Mouse (Mus musculus) lung, postnatal 10 days (tissue): ENCODE measurements around the gene Atp6v1g2.
"Not testable (repeated sequence)": the region's sequence is repeated elsewhere in the genome, so short reads cannot be mapped to it uniquely, and the experiment has no call there.

ENCODE experiments used
- DNase-seq: peaks from one replicate; pipeline ENCODE4 v3.0.0; 2021

Gene Atp6v1g2

DNA sequence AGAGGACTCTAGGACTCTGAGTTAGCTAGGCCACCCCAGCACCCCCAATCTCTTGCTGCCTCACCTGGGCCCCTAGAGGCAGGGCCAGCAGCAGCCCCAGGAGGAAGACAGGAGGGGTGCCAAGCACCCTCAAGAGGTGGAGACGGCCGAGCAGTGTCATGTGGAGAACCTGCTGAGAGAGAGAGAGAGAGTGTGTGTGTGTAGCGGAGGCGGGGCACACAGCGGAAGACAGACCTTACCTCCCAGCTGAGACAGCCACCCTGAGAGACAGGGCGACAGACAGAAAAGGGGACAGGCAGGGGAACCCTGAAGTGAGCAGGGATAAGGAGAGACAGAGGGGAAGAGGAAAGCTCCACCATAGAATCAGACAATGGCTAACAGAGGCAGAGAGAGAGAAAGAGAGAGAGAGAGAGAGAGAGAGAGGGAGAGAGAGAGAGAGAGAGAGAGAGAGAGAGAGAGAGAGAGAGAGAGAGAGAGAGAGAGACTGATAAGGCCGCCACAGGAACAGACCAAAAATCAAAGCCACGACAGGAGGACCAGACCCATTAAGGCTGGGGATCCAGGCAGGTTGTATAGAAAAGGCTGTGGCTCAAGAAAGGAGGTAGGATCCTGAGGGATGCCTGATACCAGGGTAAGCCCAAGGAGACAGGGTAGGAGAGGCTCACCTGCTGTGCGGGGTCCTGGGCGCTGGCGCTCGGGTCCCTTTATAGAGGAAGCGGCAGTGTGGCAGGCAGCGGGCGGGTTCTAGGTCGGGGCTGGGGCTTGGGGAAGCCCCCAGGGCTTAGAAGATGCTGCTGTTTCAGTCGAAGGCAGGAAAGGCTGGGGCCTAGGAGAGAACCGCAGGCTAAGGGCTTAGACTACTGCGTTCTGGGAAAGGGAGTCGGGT is 28.7 kb upstream of the Atp6v1g2 start, which contains the start of gene Lta:
Lta (minus strand) TSS at position 858 of the 886 bp plus-strand sequence.
- DNase-seq: no peak

DNA sequence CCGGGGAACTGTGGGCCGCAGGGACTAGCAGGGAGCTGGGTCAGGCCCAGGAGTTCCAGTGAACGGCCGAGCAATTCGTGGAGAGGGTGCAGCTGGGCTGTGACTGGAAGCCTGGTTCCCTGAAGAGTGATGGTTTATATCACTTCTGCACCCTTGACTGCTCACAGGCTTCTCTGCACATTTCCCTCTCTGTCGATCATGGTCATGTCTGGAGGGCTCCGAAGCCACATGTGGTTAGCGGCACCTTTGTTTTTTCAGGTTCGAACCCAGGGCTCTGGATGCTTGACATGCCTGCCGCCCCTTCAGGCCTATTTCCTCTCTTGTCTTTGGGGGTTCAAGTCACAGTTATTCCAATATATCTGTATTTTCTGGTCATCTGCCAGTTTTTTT is 28.1 kb upstream of the Atp6v1g2 start:
- DNase-seq: no peak

DNA sequence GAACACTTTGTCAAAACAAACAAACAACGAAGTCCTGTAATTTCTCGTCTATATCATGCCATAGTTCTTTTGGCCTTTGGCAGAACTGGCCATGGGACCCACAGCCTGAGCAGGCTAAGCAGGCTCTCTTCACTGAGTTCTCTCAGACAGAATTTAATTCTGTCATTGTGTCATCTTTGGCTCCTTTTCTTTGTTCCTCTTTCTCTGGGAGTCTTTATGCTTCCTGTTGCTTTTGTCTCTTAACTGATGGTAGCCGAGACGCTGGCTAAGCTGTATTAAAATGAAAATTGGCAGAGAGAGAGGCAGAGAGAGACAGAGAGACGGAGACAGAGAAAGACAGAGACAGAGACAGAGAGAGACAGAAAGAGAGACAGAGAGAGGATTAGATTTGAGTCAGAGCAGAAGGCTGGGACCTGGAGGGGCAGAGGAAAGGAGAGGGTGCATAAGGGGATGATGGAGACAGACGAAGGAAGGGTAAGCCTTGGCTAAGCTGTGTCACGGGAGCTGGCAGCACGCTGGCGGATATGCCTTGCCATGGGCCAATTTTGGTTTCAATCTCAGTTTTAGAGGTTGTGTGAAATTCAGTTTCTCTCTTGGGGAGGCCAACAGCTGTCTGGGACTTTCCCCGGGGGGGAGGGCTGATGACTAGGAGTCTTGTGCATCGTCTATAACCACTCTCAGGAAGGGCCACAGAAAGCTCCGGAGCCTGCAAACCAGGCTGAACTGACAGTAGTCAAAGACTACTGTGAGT is 23.5 kb upstream of the Atp6v1g2 start:
- no peak for DNase-seq

DNA sequence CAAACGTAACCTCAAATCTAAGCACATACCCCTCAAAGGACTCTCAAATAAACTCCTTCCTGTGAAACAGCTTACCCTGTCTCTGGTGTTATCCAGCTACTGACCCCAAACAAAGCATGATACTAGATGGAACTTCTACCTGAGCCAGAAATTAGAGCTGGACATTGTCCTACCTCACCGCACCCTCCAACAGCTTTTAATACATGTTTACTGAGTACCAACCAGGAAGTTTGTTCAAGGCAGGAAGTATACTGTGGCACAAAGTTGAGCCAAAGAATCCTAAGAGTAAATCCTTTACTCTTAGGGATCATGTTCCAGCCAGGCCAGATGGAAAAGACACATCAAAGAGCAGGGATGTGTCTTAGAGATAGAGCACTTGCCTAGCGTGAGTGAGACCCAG is 22.9 kb upstream of the Atp6v1g2 start:
- no peak for DNase-seq

DNA sequence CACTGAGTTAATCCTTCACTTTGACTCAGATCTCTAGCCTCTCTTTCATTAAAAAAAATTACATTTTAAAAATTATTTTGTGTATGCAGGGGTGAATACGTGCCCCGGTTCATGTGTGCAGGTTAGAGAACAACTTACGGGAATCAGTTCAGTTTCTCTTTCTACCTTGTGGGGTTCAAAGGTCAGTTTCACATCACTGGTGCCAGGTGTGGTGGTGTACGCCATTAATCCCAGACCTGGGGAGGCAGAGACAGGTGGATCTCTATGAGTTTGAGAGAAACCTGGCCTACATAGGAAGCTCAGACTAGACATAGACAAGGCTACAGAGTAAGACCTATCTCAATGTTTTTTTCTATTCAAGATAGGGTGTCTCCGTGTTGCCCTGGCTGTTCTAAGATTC is 20.4 kb upstream of the Atp6v1g2 start:
- DNase-seq: no peak

DNA sequence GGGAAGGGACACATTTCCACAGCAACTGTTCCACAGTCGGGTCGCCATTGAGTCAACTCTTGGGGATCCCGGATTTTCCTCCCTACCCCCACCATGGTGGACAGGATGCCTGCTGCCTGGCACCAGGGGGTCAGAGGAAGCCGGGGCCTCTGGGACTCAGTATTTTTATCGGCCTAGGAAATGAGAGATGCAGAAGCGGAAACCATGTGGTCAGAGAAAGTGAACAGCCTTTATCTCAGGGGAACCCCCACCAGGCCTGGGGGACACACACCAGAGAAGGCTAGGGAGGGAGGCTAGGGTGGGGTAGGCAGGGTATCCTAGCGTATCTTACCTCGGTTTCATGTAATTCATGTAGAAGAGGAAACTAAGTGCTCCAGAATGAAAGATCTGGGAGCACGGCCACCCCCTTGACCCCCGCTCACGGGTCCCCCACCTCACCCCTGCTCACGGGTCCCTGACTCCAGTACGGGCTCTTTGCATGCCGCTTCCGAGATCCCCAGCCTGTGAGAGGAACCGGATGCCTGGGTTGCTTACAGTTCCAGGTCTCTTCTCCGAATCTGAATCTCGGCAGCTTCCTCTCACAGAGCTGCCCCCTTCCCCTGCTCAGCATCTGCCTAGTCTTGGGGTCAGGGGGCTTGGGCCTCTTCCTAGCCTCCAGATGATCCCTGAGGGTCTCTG is 14.8 kb upstream of the Atp6v1g2 start:
- DNase-seq: peak; percentile 73

DNA sequence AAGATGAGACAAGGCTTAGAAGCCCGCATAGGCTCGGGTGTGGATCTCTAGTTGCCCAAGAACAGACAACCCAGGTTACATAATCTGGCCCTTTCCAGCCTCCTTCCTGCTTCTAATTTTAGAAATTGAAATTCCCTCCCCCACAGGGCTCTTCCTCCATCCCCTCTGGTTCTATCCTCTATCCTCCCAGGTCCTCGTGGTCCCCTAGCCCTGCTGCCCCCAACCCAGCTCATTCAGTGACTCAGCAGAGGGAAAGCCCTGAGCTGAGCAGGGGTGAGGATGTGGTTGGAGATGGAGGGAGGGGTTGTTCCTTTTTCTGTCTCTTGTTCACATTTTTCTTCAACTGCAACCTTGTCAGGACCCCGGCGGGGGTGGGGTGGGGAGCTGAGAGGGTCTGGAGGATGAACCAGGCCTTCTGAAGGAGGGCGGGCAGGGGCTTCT is 13.8 kb upstream of the Atp6v1g2 start:
- no peak for DNase-seq

DNA sequence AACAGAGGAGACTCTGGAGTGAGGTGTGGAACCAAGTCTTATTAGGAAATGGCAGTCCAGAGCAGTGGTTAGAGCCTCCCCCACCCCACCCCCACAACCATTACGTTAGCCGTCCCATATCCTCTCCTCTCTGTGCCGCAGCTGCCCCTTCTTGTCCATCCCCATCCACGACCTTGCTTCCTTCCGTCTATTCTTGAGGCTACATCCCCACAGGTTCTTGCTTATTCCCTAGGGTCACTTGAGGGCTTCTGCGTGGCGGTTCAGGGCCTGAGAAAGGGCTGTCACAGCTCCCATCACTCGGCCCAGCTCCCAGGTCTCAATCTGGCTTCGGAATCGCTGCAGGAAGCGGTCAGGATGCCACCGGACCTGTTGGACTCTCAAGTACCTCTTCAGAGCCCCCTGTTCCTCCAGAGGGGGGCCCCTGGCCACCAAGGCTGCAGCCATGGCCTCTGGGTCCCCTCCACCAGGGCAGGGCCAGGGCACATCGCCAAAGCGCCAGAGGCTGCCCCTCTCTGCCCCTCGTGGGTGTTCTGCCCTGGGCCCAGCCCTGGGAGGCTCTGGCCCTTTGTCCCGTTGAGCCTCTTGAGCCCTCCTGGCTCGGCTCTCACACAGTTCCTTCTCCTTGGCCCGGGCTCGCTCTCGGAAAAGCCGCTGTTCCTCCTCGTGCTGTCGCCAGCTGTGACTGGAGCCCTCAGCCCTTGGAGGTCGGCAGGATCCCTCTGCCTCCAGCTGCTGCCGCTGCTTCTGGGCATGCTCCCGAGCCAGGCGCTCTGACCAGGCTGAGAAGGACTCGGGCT is 13.1 kb upstream of the Atp6v1g2 start, which contains the start of gene Gm16181:
Gm16181 (plus strand) TSS at position 679 of the 797 bp plus-strand sequence.
- DNase-seq: peak; percentile 78

DNA sequence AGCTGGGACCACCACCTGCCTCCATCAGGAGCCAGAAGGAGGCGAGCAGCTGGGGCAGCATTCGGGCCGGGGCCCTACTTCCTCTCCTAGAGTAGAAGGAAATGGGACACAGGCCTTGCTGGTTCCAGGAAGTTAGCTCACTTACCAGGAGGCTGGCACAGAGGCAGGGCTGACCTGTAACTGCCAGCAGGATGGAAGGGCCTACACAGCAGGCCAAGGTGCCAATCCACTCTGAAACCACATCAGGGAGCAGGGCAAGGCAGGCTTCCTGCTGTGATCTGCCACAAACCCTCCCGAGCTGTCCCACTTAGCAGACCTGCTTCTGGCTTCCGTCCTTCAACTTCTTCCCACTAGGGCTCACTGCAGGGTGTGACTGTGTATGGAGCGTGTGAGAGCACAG is 11.2 kb upstream of the Atp6v1g2 start:
- DNase-seq: peak; percentile 53

DNA sequence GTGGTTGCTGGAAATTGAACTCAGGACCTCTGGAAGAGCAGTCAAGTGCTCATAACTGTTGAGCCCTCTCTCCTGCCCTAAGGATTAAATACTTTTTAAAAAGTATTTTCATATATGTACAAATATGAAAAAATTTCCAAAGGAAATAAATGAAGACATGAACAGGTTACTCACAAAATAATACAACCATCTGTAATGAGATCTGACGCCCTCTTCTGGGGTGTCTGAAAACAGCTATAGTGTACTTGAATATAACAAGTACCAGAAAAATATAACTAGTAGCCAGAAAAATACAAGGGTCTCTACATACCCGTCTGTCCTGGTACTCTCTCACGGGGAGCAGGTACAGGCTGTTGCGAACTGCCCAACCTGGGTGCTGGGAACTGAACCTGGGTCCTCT is 8.8 kb upstream of the Atp6v1g2 start:
- DNase-seq: no peak

DNA sequence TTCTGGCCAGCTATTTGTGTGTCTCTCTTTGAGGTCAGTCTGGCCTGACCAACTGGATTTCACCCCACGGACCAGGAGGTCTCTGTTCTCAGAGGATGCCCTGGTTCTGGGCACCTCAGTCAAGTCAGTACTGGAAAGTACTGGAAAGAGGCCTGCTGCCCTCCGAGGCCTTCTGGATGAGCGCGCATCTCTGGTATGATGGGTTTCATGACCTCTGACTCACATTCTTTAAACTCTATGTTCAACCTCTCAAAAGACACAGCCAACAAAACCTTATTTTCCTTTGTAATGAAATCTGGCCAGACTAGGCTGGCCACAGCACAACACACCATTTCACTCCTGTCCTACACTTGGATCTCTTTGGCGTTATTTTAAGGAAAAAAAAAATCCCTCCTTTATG is 8.0 kb upstream of the Atp6v1g2 start:
- no peak for DNase-seq

DNA sequence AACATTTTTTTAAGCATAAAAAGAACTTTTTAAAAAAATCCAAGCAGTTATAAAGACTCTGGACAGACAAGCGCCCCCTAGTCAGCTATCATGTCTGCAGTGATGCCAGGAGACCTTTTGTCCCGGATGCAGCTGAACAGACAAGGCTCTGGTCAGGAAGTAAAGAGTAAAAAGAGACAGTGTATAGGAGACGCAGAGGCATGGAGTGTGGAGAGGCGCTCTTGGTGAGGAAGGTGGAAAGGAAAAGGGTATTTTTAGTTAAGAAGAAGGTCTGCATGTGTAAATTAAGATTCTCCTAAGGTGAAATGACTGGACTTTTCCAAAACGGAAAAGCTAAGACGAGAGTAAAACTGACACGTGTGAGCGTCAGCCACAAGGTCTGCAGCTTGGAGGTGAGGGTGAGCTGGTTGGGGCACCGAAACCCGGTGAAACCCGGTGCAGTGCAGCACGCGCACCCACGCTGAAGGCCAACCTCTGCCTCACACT is 6.9 kb upstream of the Atp6v1g2 start:
- DNase-seq: no peak

DNA sequence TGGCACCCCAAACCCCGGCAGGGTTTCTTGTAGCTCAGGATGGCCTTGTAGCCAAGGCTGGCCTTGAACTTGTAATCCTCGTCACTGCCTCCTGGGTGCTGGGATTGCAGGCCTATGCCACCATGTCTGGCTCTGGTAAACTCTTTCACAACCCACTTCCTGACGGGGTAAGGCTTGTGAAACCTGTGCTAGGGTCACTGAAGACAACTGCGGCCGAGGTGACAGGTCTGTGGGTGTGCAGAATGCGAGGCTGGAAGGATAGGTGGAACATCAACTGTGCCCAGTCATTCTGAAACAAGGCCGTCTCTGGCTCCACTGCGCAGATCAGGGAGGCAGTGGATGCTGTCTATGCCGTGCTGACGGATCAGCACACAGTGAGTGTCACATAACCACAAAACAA is 2.4 kb upstream of the Atp6v1g2 start:
- no peak for DNase-seq

DNA sequence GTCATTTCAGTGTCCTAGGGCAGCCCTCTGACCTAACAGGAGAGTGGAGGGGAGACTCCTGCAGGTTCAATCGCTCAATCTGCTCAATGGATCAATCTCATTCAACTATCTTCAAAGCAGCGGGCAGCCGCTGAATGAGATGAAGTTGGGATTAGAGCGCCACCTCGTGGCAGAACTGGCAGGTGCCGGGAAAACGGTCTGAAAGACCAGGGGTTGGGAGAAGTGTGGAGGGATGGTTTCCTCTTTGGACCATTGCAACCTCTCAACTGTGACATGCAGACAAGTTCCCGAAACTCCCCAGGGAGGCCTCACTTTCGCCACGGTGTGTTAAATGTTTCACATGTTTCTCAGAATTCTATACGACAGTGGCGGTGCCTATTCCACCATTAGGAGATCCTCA is 1.4 kb upstream of the Atp6v1g2 start:
- peak; percentile 90 for DNase-seq

DNA sequence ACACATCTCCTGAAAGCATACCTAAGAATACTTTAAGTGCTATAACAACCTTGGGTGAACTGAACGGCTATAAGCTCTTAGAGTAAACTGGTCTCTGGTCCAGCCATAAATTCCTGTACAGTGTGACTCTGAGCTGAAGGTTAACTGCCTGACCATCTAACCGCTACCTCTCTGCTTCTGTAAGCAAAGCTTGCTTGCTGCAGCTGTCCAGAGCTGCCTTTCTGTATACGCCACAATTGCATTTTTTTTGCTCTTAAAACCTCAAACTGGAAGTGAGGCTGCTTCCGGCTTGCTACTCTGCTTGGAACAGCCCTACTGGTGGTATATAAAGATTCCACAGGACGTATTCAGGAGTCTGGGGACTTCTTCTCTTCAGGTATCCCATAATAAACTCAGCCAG is 801 bp upstream of the Atp6v1g2 start:
- DNase-seq: no peak

DNA sequence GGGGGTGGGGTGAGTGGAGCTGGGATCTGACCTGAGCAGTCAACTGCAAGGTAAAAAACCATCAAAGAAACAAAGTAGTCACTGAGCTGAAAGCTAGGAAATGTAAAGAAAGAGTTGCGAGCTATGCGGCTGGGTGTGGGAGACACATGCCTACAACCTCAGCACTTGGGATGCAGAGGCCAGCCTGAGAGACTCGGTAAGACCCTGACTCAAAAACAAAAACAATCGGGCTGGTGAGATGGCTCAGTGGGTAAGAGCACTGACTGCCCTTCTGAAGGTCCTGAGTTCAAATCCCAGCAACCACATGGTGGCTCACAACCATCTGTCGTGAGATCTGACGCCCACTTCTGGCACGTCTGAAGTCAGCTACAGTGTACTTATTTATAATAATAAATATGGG is 630 bp downstream of the Atp6v1g2 start:
- not testable (repeated sequence) for DNase-seq

DNA sequence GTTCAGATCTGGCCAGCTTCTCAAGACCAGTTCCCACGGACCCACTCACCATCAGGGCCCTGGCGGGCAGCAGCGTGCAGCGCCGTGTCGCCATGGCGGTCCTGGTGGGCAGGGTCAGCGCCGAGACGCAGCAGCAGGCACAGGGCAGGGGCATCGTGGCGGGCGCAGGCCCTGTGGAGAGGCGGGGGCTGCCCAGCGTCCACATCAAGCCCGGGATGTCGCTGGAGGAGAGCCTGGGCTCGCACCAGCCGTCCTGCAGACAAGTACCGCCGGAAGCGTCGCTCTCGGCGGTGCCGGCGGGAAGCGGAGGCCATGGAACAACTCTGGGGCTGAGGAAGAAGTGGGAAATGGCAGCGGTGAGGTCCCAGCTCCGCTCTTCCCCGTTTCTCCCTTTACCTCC is 1.4 kb downstream of the Atp6v1g2 start:
- DNase-seq: peak; percentile 62

DNA sequence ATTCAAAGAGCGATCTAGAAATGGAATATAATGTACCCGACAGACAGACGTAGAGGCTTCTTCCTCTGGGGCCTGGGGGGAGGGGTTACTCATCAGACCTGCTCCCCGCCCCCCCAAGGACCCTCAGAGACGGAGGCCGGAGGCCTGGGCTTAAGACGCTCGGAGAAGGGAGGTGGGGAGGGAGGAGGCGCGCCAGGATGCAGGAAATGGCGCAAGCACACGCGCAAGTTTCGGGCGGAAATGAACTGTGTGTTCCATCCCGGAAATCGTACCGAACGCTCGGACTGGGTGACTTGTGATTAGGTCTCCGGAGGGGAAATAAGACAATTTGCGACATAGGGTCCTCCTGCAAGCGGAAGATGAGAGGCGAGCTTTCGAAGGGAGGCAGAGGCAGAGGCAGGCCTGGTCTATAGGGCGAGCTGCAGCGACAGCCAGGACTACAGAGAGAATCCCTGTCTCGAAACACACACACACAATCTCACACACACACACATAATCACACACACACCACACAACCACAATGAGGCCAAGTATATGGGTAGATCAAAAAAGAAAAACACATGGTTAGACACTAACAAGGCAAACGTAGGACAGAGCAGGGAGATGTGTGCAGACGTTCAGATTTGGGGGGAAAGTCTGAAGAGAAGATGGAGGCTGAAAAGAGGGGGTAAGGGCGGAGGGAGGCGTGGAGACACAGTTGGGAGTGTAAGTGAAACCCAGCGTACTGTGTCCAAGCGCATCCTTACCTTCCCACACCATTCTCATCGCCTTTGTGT is 2.3 kb downstream of the Atp6v1g2 start, which contains the start of gene Nfkbil1:
Nfkbil1 (minus strand) TSS at position 179 of the 776 bp plus-strand sequence.
- DNase-seq: peak; percentile 96

DNA sequence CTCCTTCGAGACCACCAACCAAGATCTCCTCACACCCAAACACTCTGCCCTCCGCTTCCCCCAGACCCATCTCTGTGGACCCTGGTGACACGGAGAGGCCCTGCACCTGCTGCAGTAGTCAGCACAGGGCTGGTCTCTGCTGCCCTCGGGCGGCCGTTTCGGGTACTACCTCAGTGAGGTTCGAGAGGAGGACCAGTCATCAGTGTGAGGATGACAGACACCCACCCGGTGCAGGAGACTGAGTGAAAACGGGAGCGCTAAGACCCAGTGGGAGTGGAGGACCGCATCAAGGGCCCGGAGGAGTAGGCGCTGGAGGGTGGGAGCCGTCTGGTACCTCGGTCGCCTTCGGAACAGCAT is 2.9 kb downstream of the Atp6v1g2 start:
- DNase-seq: peak; percentile 98

DNA sequence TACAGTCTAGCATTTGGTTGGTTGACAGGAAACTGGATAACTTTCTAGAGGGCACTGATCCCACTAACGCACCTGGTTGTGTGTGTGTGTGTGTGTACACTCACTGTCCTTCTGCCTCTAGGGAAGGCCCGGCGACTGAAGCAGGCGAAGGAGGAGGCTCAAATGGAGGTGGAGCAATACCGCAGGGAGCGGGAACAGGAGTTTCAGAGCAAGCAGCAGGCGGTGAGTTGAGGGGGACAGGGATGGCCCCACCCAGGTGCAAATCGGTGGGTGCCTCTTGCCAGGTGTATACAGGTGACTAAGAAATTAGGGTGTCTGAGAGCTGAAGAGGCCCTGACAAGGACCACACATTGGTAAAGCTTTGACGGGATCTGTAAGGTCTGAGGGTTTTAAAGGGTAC is 3.5 kb downstream of the Atp6v1g2 start:
- no peak for DNase-seq

DNA sequence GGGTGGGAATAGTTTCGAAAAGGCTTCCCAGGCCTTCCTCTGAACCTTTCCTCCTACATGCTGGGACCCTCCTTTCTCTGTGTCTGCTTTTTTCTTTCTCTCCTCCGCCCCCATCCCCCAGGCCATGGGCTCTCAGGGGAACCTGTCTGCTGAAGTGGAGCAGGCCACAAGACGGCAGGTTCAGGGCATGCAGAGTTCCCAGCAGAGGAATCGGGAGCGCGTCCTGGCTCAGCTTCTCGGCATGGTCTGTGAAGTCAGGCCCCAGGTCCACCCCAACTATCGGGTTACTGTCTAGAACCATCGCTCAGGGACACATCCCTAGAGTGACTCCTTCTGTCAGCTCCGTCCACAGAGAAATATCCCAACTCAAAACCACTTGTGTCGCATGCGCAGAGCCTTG is 4.0 kb downstream of the Atp6v1g2 start:
- no peak for DNase-seq

DNA sequence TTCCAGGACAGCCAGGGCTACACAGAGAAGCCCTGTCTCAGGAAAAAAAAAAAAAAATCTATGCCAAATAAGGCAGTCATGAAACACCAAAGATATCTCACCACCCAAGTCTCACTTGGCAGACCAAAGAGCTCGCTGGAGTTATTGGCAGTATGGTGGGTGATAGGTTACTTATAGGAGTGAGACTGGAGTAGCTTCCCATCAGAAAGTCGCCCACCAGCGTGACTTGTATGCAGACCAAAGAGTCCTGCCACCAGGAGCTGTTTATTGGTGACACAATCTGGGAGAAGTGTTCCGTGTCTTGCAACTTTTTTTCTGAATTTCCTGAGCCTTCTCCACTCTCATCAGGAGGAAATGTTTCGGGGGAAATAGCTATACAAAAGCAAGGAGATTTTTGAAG is 6.2 kb downstream of the Atp6v1g2 start:
- no peak for DNase-seq
